Mouse (Mus musculus) stomach, postnatal 0 days (tissue): Measurements from ENCODE around the gene Polr3h. TPM values are rescaled to one million over a fixed set of nuclear protein-coding genes. Genes with fewer than 3 reads are reported as not detected.

Experiments
- ATAC-seq: fragments of 200-750 bp; cut with Nextera tagmentation; 2 replicates; pipeline ENCODE4 v1.8.0; 2017; ENCODE audit not compliant: low FRiP score, low TSS enrichment
- DNase-seq: peaks from one replicate; pipeline ENCODE4 v3.0.0-alpha.2; 2016; ENCODE audit warnings: low spot score
- H3K27ac ChIP-seq: fragments of 300-500 bp; sonication (generic); replicated peaks from 2 replicates; pipeline ENCODE4 v1.5.1; 2014; ENCODE audit warnings: mild to moderate bottlenecking, control low read depth
- H3K27me3 ChIP-seq: fragments of 300-500 bp; sonication (generic); 2 replicates; pipeline ENCODE4 v1.6.1; 2014; ENCODE audit warnings: low read length; ENCODE audit not compliant: control insufficient read depth, insufficient read depth
- H3K36me3 ChIP-seq: fragments of 300-500 bp; sonication (generic); 2 replicates; pipeline ENCODE4 v1.6.1; 2014; ENCODE audit warnings: low read length, mixed read lengths; ENCODE audit not compliant: control insufficient read depth, insufficient read depth
- H3K4me1 ChIP-seq: fragments of 300-500 bp; sonication (generic); replicated peaks from 2 replicates; pipeline ENCODE4 v1.6.1; 2014; ENCODE audit warnings: antibody characterized with exemption; ENCODE audit not compliant: control insufficient read depth, insufficient read depth
- H3K4me2 ChIP-seq: fragments of 300-500 bp; sonication (generic); replicated peaks from 2 replicates; pipeline ENCODE4 v1.6.1; 2014; ENCODE audit warnings: low read depth, mild to moderate bottlenecking, control low read depth, moderate library complexity
- H3K4me3 ChIP-seq: fragments of 300-500 bp; sonication (generic); 2 replicates; pipeline ENCODE4 v1.5.1; 2014; ENCODE audit warnings: low read depth, low read length, control low read depth
- H3K9ac ChIP-seq: fragments of 300-500 bp; sonication (generic); 2 replicates; pipeline ENCODE4 v1.6.1; 2014; ENCODE audit warnings: mild to moderate bottlenecking, low read length, control low read depth, mixed read lengths
- H3K9me3 ChIP-seq: fragments of 300-500 bp; sonication (generic); 2 replicates; pipeline ENCODE4 v1.6.1; 2016; ENCODE audit warnings: low read length; ENCODE audit not compliant: control insufficient read depth
- CTCF ChIP-seq: IDR thresholded peaks from 2 replicates; pipeline ENCODE4 v1.5.1; 2016; ENCODE audit warnings: antibody characterized with exemption, low read depth, mild to moderate bottlenecking, moderate library complexity
- EP300 ChIP-seq: optimal IDR thresholded peaks from 2 replicates; pipeline ENCODE3; 2016; ENCODE audit warnings: antibody characterized with exemption
- WGBS: fragments of 180-500 bp; shearing (Covaris S2); extraction: QIAGEN DNeasy Blood & Tissue Kit; methylation state at CpG from one replicate; pipeline ENCODE4 v1.1.7; 2014; 5-methylcytosine and 5-hydroxymethylcytosine counted together
- polyA plus RNA-seq: library from polyadenylated mRNA; unstranded; fragments of >200 nt; fragmentation: Nextera tagmentation; extraction: Ambion mirVana; gene quantifications from 2 replicates; pipeline ENCODE4 v1.2.1, GENCODE M21; 2015

The Polr3h gene
- polyA plus RNA-seq, 1 experiment from 2014 or later: 65.6 TPM

DNA sequence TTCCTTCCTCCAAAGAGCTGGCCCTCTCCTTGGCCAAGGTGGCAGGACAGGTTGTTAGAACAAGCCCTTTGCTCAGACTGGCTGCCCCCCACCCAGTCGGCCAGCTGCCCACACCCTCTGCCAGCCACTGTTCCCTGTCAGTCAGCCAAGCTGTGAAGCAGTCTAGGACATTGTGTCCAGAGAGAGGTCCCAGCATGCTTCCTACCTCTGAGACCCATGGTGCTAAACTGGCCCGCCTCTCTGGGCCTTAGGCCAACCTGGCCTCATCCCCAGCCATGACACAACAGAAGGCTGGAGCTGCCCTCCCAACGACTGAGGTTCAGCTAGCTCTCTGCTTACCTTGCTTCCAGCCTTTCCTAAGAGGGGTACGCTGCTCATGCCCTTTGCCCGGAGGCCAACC, 86.4 kb downstream of the Polr3h start:
- Histone ChIP-seq H3K9ac (no peak overlapping the region), H3K4me1 (0 out of 2 replicates have a peak, but pooled peaks cover 7% of the 10 kb centered on the region), H3K4me3 (no peak overlapping the region), H3K4me2 (no peak overlapping the region), H3K27me3 (no peaks in the 10 kb centered on the region), H3K36me3 (no peaks in the 10 kb centered on the region), H3K27ac (peak overlapping the region; percentile 40), H3K9me3 (no peaks in the 10 kb centered on the region)
- TF ChIP-seq CTCF: no peak
- TF ChIP-seq EP300: no peak
- ATAC-seq (peak; percentile 71), DNase-seq (peak; percentile 75)
- 51% methylated on average over 5 of the region's 5 CpGs for WGBS

DNA sequence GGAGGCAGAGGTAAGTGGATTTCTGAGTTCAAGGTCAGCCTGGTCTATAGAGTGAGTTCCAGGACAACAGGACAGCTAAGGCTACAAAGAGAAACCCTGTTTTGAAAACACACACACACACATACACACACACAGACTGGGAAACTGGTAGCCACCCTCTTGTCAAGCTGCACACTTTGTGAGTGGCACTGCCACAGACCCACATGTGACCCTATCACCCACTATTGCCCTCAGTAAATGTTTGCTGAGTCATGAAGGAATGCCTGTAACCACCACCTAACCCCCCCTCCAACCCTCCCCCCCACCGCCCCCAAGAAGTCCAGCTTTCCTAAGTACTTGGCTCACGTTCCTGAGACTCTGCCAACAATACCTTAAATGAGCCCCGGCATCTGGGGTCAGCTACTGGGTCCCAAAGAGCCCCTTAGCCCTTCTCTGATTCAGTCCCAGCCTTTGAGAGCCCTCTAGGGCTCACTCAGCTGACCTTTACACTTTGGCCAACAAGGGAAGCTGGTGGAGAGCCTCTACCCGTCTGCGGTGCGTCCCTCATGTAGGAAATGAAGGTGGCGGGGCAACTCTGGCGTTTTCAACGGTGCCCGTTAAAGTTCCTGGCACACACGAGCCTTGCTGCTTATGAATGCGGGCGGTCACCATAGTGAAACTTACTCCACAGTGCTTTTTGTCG, 87.3 kb downstream of the Polr3h start:
- TF ChIP-seq CTCF: no peak
- no peak for TF ChIP-seq EP300
- Histone ChIP-seq H3K4me3 (no peak overlapping the region), H3K27ac (no peak overlapping the region), H3K36me3 (no peaks in the 10 kb centered on the region), H3K4me1 (0 out of 2 replicates have a peak, but pooled peaks cover 7% of the 10 kb centered on the region), H3K9me3 (no peaks in the 10 kb centered on the region), H3K4me2 (no peak overlapping the region), H3K9ac (no peak overlapping the region), H3K27me3 (no peaks in the 10 kb centered on the region)
- DNase-seq: no peak
- no peak for ATAC-seq
- WGBS: 59% methylated on average over 14 of the region's 14 CpGs

Other genes with a start within 250 kb of the Polr3h start
- gene Chadl, start 229.0 kb downstream of the Polr3h start, polyA plus RNA-seq: 2.4 and 2.9 TPM in 2 replicates
- 9.1 and 11.1 TPM in 2 replicates for gene Zc3h7b, start 181.2 kb downstream of the Polr3h start, polyA plus RNA-seq
- gene Rangap1, start 180.7 kb downstream of the Polr3h start, polyA plus RNA-seq: 39.0 and 40.2 TPM in 2 replicates
- 17.1 and 21.2 TPM in 2 replicates for gene Tef, start 123.8 kb downstream of the Polr3h start, polyA plus RNA-seq
- gene Tob2, start 67.4 kb downstream of the Polr3h start, polyA plus RNA-seq: 18.8 and 20.5 TPM in 2 replicates
- 75.8 and 77.0 TPM in 2 replicates for gene Phf5a, start 54.3 kb downstream of the Polr3h start, polyA plus RNA-seq
- gene Aco2, start 53.9 kb downstream of the Polr3h start, polyA plus RNA-seq: 130 and 141 TPM in 2 replicates
- gene Csdc2, start 10.5 kb upstream of the Polr3h start, polyA plus RNA-seq: 9.5 and 9.7 TPM in 2 replicates
- gene Pmm1, start 34.7 kb upstream of the Polr3h start, polyA plus RNA-seq: 32.2 and 35.8 TPM in 2 replicates
- not detected in 2 replicates for gene 1700029P11Rik, start 54.3 kb upstream of the Polr3h start, polyA plus RNA-seq
- gene Xrcc6, start 61.6 kb upstream of the Polr3h start, polyA plus RNA-seq: 30.4 and 31.2 TPM in 2 replicates
- gene Desi1, start 107.6 kb upstream of the Polr3h start, polyA plus RNA-seq: 20.8 and 22.8 TPM in 2 replicates
- 130 and 133 TPM in 2 replicates for gene Snu13, start 121.4 kb upstream of the Polr3h start, polyA plus RNA-seq
- gene 4930407I10Rik, start 132.9 kb upstream of the Polr3h start, polyA plus RNA-seq: 0.04 TPM in 1 of 2 replicates, not detected in the other
- gene Mei1, start 143.8 kb upstream of the Polr3h start, polyA plus RNA-seq: 0.02 and 0.04 TPM in 2 replicates
- gene Ccdc134, start 201.7 kb upstream of the Polr3h start, polyA plus RNA-seq: 8.2 and 8.5 TPM in 2 replicates
- gene Srebf2, start 220.9 kb upstream of the Polr3h start, polyA plus RNA-seq: 119 and 127 TPM in 2 replicates